ENCODE assay signal across 19 mouse cellular contexts in the genomic region with DNA sequence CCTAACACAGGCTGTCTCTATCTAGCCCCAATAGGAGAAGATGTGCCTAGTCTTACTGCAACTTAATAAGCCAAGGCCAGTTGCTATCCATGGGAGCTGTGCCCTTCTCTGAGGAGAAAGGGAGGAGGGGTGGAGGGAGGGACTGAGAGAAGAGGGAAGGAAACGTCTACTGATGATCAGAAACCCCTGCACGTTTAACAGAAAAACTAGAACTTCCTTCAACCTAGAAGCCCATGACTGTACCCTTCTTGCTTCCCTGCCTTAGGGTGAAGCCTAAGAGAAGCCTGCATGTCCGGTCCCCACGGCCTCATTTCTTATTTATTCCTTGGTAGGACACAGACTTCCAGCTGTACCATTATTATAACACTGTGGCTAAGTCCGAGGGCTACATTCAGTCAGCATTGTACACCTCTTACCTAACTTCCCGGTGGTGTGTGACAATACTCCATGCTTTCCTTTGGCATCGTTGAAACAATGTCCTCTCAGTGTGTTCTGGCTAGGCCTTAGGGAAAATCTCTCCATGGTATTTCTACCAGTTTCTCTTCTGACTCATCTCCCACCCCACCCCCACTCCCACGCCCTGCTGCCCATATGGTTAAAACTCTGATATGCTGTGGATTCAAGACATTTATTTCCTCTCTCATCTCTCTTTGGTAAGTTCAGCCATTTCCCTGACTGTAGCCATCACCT.
DNase-seq lines count a peak whose midpoint lies in the region; ATAC-seq and TF ChIP-seq lines count a peak whose summit lies in the region.
"Had no signal": no experiment of that assay in that cellular context is flagged by ENCODE, and none has a peak within 500 bp of the region (broad histone marks: within the 10 kb centered on the region; RNA-seq: fewer than 3 reads in every experiment).

No protein-coding gene starts in this region.

- H3K27ac ChIP-seq in liver, embryonic 15.5 days (replicated peaks) = 0 out of 2 replicates have a peak overlapping the region, but pooled peaks have one; percentile 4
- H3K27ac ChIP-seq: embryonic facial prominence, embryonic 10.5 days; hindbrain, embryonic 12.5 days; intestine, embryonic 15.5 days; limb, embryonic 10.5 days; neural tube, embryonic 12.5 days had no signal

- intact Hi-C loops in left cerebral cortex, postnatal 4 days (cut with DNase I) = no loop called here

- WGBS in liver, embryonic 15.5 days (ENCODE audit: insufficient replicate concordance) = 61% methylated on average over 8 of the region's 8 CpGs

- CTCF ChIA-PET in Patski (lab: Charles Lee) = no interaction called here

- in situ Hi-C loops in Patski (cut with MboI; ENCODE audit: low pct_unique_long_range_greater_than_20kb) = no loop called here

- ATAC-seq in Patski = peak; percentile 59
- ATAC-seq in liver, embryonic 15.5 days (ENCODE audit: insufficient read depth) = no peak
- ATAC-seq: CD4-positive, CD25-positive, alpha-beta regulatory T cell, adult 4 months; forebrain, embryonic 16.5 days; intestine, embryonic 15.5 days had no signal

- H3K36me3 ChIP-seq in liver, embryonic 15.5 days (replicated peaks) = no peaks in the 10 kb centered on the region
- H3K36me3 ChIP-seq: embryonic facial prominence, embryonic 10.5 days; hindbrain, embryonic 12.5 days; intestine, embryonic 15.5 days; limb, embryonic 10.5 days; neural tube, embryonic 12.5 days had no signal

- no peak overlapping the region for H3K9ac ChIP-seq in liver, embryonic 15.5 days
- H3K9ac ChIP-seq: hindbrain, embryonic 12.5 days; intestine, embryonic 15.5 days; neural tube, embryonic 12.5 days had no signal

- H3K4me3 ChIP-seq in liver, embryonic 15.5 days (replicated peaks) = no peak overlapping the region
- H3K4me3 ChIP-seq: embryonic facial prominence, embryonic 10.5 days; erythroblast, embryonic 14.5 days; hindbrain, embryonic 12.5 days; intestine, embryonic 15.5 days; limb, embryonic 10.5 days; neural tube, embryonic 12.5 days had no signal

- peaks cover 20% of the 10 kb centered on the region for H3K4me1 ChIP-seq in liver, embryonic 15.5 days (replicated peaks)
- H3K4me1 ChIP-seq: embryonic facial prominence, embryonic 10.5 days; intestine, embryonic 15.5 days; limb, embryonic 10.5 days had no signal

- DNase-seq in left cerebral cortex, adult 18-20 months (ENCODE audit: low spot score in 2 of 2) = peak; percentile 57 to 75
- no peak for DNase-seq in left cerebral cortex, postnatal 4 days
- DNase-seq in 3134 (ENCODE audit: extremely low read depth, insufficient read length, low spot score) (peak; percentile 38), Patski (ENCODE audit: low read depth, low spot score) (no peak)
- DNase-seq in gastrocnemius, postnatal 4 days (ENCODE audit: low spot score in 2 of 2) = no peak
- DNase-seq in lung, adult 18-20 months = no peak
- DNase-seq: adrenal gland, postnatal 25 days; cerebellum, postnatal 25 days; lung, adult 2 months; thymus, postnatal 25 days had no signal

- POLR2A ChIA-PET in Patski (lab: Charles Lee) = no interaction called here

- H3K4me2 ChIP-seq in liver, embryonic 15.5 days = no peak overlapping the region
- H3K4me2 ChIP-seq: hindbrain, embryonic 12.5 days; intestine, embryonic 15.5 days; neural tube, embryonic 12.5 days had no signal

- no peaks in the 10 kb centered on the region for H3K27me3 ChIP-seq in Patski
- no peaks in the 10 kb centered on the region for H3K27me3 ChIP-seq in liver, embryonic 15.5 days
- H3K27me3 ChIP-seq: hindbrain, embryonic 12.5 days; intestine, embryonic 15.5 days; neural tube, embryonic 12.5 days had no signal

- H3K9me3 ChIP-seq in liver, embryonic 15.5 days (replicated peaks) = no peaks in the 10 kb centered on the region
- H3K9me3 ChIP-seq: embryonic facial prominence, embryonic 10.5 days; hindbrain, embryonic 12.5 days; intestine, embryonic 15.5 days; limb, embryonic 10.5 days; neural tube, embryonic 12.5 days had no signal

- no peak for TF ChIP-seq CTCF in Patski (IDR thresholded peaks at IDR 0.05)

Comparison
In these comparisons a context has a peak if more than half of its experiments do, and no peak if none do; other contexts are left out.
1. DNase-seq: peak in left cerebral cortex, adult 18-20 months (2 of 2) and 3134 (single experiment); none in left cerebral cortex, postnatal 4 days (single experiment), Patski (single experiment), gastrocnemius, postnatal 4 days (0 of 2) and lung, adult 18-20 months (0 of 2).